Mouse (Mus musculus) embryo, embryonic 10 days (tissue): ENCODE measurements around the gene Anapc1.
A peak's percentile ranks its signal among the peaks of the same experiment; 100 is the strongest.
"Not testable (repeated sequence)": the region's sequence is repeated elsewhere in the genome, so short reads cannot be mapped to it uniquely, and the experiment has no call there.

Experiments used
- DNase-seq: peaks from one replicate; pipeline ENCODE4 v3.0.0-alpha.2; 2015; ENCODE audit warnings: low spot score

Gene Anapc1

DNA sequence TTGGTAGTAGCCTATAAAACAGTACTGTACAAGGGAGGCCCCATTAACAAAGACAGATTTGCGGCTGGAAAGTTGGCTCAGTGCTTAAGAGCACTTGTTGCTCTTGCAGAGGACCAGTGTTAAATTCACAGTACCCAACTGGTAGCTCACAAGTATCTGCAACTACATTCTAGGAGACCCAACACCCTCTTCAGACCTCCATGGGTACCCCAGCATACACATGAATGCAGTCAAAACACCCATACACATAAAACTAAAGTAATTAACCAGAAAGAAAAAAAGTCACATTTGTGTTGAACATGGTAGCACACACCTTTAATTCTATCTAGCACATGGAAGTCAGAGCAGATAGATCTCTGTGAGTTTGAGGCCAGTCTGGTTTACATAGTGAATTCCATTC is 9.9 kb upstream of the Anapc1 start:
- DNase-seq = no peak

DNA sequence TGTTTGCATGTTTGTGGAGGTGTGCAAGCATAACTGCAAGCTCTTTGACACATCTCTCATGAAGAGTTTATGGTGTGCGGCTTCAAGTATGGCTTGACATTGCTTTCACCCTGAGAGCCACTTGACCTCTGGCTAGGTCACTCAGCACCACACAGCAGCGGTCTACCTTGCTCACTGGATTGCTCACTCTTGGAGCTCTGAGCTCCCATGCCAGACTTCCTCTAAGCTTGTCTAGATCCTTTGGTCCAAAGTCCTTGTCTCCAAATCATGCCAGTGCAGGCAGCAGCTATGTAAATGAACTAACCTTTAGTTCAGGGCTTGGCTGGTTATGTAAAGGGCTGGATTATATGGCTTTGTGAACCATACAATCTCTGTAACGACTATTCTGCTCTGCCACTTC is 9.2 kb upstream of the Anapc1 start:
- no peak for DNase-seq

DNA sequence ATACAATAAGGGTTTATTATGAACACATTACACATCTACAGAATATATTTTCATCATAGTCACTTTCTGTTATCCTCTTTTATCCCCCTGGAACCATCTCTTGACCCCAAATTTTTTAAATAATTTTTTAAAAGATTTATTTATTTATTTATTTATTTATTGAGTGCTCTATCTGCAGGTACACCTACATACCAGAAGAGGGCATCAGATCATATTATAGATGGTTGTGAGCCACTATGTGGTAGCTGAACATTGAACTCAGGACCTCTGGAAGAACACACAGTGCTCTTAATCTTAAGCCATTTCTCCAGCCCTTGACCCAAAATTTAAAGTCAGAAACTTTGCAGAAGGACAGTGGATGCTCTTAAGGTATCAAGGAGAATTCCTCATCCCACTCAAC is 7.4 kb upstream of the Anapc1 start:
- DNase-seq = peak; percentile 23

DNA sequence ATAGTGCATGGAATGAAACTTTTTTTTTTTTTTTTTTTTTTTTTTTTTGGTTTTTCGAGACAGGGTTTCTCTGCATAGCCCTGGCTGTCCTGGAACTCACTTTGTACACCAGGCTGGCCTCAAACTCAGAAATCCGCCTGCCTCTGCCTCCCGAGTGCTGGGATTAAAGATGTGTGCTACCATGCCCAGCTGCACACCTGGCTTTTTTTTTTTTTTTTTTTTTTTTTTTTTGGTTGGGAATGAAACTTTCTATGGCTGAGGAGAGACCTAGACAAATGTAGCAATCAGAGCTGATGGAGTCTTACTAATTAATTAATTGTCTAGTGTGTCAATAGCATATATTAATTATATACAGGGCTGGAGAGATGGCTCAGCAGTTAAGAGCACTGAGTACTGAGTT is 6.6 kb upstream of the Anapc1 start:
- not testable (repeated sequence) for DNase-seq

DNA sequence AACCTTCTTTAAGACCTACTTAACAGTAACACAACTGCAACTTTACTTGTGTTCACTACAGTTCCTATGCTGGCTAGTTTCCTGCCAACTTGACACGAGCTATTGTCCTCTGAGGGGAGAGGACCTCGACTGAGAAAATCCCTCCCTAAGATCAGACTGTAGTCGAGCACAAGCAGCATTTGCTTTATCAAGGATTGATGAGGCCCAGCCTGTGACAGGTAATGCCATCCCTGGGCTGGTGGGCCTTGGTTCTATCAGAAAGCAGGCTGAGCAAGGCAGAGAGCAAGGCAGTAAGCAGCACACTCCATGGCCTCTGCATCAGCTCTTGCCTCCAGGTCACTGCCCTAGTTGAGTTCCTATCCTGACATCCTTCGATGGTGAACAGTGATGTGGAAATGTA is 6.0 kb upstream of the Anapc1 start:
- no peak for DNase-seq

DNA sequence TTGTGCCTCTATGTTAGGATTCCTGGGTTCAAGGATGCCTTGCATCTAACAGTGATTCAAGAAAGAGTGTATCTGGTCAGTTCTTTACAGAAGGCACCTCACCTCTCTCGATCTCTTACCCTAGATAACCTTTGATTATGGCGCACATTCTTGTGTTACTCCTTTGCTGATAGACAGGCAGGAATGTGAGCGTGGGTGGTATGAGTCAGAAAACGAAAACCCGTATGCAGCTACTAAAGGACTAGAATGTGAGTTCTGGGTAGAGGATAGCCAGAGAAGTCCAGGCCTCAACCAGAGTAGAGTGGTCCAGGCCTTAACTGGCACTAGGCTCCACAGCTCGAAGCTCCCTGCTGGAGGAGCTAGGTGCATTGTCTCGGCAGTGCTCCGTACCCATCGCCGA is 5.6 kb upstream of the Anapc1 start:
- DNase-seq = no peak

DNA sequence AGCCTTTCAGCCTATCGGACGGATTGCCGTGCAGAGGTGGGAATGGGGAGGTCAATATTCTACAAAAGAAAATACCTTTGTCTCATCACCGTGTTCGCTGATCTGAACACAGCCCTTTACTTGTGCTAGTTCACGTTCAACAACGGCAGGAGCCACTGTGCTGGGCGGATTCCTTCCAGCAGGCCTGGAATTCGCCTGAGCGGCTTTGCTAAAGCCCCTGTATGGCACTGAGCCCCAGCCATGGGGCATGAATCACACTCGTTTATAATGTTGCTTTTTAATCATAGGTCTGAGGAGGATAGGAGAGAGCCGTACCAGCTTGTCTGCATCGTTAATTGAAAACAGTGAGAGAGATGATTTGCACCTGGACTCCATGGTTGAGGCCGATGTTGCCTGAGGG is 5.1 kb upstream of the Anapc1 start:
- no peak for DNase-seq

DNA sequence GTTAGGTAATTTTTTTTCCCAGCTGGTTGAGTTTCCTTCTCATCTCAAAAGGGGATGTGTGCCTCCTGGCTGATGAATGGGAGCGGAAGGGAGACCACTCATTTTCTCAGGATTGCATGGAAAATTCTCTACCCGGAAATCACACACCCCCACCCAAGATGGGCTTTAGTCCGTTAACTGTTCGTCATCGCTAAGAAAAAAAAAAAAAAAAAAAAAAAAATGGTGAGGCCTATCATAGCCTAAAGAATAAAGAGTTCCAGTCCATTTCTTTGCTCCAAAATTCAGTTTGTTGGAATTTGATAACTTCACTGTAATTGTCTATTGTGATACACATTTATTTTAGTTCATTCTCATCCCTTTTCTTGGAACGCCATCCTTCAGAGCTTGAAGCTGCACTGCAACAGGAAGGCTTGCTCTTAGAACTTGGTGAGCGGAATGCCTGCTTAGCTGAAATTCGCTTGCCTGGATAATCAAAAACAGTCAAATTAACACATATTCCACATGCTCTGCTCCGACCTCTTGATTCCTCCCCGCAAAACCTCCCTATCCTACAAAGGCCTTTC is 448 bp upstream of the Anapc1 start:
- no peak for DNase-seq

DNA sequence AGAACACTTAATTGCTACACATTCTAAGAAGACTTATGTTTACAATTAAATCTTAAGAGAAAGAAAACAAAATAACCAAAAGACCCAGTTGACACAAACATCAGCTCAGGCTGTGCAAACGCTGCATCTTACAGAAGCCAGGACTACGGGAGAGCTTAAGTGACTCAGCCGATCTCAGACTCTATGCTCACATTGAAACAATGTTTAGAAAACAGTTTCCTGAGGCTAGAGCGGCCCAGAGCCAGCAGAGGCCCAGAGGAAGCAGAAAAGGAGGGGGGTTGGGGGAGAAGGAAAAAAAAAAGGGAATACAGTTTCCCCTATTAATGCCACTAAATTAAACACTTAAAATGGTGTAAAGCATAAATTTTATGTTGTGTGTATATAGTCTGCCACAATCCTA is 6.5 kb downstream of the Anapc1 start:
- no peak for DNase-seq

DNA sequence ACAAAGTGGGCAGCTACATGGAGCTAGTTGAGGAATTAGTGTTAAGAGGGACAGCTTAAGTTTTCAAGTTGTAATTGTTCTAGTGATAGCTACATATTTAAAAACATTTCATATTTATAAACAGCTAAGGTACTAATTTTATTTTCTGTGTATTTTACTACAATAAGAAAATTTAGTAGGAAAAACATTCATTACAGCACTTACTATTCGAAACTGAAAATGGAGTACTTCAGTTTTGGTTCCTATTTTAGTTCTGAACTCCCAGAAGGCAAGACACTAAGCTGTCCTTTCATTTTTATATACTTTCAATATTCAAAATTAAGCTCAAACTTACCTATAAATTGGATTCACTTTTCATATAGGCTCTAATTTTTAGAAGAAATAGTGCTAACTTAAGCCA is 66.6 kb downstream of the Anapc1 start:
- DNase-seq = no peak

DNA sequence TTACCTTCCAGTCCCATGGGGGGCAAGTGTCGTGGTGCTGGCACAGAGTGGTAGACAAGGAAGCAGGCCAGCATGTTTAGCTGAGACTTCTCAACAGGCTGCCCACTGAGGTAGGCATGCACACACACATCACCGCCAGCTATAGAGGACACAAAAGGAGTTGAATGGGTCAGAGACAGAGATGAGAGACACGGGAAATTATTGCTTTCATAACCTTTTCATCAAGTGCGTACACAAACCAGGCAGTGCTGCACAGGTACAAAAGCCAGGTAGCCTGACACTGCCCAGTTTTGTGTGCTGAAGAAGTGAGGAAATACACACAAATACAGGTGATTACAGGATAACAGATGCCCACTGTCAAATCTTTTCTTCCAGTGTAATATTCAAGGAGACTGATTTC is 71.8 kb downstream of the Anapc1 start:
- DNase-seq = no peak

DNA sequence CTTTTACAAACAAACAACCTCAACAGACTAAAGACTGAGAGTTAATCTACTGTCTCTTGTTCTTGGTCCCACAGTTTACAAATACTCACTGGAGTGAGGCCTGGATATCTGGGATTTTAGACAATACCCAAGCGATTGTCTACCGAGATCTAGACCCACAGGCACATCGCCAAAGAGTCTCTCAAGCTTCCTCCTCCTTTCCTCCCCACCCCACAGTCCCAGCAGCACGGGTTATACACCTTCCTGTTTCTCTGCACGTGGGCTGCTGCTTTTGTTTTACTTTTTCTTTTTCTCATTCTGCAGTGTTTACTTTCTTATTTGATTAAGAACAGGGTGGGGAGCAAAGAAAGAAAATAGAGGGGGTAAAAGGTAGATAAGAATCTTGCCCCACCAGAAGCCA is 73.8 kb downstream of the Anapc1 start:
- no peak for DNase-seq

DNA sequence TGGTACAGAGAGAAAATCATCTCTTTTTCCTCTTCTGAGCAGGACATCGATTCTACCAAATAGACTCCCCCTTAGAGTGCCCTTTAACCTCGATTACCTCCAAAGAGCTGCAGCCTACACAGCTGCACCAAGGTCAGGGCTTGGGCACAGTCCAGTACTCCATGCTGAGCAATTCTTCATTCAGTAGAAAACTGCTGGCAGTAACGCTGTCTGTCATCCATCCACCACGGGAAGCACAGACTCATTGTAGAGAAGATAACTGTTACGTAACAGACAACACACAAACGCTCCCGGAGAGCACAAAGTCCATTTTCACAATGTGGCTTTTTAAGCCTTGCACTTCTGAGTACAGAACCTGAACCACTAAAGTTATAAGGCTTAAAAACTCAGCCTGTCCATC is 74.9 kb downstream of the Anapc1 start:
- no peak for DNase-seq

DNA sequence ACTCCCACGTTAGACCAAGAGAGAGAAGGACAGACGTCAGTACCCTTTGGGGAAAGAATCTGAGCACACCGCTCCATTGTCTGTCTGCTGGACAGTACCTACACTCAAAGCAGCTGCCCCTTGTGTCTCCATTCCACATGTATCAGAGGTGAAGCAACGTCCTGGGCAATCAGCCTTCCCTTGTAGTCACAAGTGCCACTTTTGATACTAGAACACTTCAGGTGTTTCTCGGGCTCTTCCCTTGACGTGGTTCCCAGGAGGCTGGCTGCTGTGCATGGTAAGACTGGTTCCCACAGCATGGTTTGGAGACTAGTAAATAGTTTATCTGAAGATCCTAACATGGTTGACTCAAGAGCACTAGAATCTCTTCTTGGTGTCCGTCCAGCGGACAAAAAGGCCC is 76.0 kb downstream of the Anapc1 start:
- no peak for DNase-seq

DNA sequence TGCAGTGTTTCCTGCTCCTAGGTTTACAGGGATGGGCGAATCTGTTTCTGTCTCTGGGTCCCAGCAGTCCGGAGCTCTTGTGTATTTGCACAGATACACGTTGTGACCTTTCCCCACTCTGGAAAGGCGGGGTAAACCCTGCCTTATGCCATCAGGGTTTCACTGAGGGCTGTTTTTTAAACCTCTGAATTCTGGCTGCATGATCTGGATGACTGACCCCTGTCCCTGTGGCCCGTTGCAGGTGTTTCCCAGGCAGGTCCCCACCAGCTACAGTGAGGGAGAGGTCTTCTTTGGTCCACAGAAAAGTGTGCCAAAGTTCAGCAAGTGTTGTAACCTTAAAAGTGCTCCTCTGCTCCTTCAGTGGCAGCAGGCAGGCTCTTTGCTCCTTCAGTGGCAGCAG is 77.9 kb downstream of the Anapc1 start:
- DNase-seq = no peak

DNA sequence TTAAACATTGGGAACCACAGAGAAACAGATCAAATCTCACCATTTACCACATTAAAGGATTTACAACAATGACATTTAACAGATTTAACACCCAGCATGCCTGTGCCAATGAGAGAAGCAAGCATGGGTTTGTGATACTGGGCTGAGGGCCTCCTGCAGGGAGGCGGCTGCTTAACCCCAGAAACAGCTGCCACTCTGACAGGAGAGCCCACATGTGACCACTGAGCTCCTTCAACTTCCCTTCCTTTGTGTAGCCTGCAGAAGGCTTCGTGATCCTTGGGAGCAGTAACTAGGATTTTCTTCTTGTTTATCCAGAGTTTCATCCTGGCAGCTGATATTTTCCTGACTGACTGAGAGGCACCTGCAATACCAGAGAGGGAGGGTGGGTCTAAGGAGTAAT is 85.7 kb downstream of the Anapc1 start:
- DNase-seq = no peak

DNA sequence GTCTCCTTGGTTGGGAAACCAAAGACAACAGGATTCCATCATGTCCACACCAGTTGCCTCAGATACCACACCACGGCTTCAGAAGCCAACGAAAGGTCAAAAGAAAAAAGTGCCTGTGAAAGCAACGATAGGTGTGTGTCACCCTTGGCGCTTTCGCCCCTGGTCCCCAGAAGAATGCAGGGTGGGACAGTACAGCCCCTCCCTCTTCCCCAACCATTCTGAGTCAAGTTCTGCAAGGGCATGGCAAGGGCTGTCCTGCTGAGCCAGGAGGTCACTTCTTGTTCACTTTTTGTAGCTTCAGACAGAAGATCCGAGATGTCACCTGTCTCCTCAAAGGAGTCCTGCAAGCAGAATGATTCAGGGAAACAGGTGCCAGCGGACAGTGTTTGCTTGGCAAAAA is 94.9 kb downstream of the Anapc1 start:
- DNase-seq = no peak

DNA sequence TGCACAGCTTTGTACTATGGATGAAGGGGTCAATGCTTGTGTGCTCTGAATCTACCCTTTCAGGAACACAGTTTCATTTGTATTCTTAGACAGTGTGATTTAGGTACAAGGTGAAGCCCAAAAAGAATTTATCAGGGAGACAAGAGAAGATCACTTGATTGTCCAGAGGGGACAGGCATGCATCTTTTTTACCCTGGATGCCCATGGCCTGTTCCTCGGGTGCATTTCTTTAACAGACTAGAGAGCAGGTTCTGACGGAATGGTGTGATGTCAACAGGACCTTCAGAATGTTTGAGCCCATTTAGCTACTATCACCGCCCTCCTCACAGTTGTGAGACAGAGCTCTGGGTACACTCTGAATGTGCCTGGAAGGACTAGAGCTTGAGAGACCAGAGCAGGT is 96.3 kb downstream of the Anapc1 start, which contains the start of gene Spdye4c:
Gene Spdye4c, plus strand, starts transcription at position 301 of the 400 bp plus-strand sequence.
- DNase-seq = no peak

DNA sequence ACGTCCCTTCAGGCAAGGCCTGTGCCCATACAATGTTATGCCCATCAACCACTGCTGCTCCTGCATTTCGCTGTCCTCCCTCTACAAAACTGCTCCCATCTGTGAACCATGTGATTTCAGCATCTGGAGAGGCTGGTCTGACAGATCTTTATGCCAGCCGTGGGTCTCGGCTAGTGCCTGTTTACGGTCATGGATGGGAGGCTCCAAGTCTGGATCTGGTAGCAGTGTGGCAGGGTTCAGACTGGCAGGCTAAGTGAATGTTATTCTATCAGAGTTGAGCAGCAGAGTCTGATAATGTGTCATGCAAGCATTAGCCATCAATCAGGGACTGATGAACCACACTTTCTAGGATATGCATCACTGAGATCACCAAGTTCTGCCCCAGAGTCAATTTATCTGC is 104.3 kb downstream of the Anapc1 start:
- peak; percentile 11 for DNase-seq

DNA sequence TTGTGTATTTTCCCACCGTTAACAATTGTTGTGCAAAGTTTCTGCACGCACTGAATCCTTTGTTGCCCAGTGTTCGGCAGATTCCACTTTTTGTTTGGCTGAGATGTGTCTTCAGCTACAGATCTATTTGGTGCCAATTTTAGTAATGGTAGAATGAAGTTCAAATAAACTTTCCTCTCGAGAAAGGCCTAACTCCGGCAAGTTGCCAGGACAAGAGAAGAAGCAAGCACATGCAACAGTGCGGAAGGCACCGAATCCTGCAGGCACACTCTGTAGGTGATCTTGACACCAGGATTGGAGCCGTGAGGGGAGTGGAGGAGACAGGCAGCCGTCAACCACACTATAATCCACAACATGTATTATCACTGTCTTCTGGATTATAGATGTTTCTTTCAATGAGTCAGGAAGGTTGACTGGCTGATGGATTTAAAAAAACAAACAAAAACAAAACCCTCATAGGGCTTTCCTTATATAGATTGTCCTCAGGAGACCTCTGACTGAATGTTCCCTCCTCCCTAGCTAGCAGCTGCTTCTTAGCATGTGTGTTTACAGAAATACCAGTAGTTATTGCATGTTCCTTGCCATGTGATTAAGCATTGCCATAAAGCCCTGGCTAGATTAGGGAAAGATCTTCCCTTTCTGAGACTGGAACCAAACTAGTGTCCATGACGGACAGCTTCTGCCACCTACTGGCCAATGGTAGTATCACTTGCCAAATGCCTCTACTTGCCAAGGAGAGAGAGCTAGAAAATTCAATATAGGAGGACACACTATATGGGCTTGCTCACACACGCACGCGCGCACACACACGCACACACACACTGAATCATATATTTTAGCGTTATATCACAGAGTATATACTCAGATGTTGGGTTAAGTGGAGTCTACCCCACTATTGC is 114.2 kb downstream of the Anapc1 start:
- peak; percentile 94 for DNase-seq

DNA sequence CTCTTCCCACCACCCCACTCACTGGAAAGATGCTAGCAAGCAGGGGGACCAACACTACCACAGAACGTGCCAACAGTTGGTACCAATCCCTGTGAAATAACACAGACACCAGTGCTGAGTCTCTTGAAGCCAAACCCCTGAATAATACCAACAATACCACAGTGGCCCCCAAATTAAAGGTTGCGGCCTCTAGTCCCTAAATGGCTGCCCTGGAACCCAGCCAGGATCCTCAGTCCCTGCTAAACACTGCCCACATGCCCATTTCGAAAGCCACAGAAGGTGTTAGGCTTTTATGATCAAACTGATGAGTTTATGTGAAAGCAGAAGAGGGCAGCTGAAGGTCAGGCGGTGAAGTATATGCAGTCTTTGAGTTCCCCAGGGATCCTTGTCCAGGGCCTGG is 116.2 kb downstream of the Anapc1 start:
- no peak for DNase-seq

DNA sequence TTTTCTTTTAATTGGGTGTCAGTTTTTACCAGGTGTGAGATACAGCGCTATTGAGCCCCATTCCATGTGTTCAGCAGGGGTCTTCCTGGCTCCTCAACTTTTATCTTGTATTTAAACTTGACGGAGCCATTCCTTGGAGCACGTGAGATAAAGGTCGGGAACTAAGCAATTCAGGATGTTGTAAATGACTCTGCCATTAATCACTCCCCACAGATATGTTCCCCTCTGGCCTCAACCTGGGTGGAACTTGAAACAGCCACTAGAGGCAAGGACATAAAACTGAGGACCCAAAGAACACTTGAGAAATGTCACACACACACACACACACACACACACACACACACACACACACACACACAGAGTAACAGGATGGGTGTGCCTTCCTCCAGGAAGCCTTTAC is 118.7 kb downstream of the Anapc1 start:
- no peak for DNase-seq

DNA sequence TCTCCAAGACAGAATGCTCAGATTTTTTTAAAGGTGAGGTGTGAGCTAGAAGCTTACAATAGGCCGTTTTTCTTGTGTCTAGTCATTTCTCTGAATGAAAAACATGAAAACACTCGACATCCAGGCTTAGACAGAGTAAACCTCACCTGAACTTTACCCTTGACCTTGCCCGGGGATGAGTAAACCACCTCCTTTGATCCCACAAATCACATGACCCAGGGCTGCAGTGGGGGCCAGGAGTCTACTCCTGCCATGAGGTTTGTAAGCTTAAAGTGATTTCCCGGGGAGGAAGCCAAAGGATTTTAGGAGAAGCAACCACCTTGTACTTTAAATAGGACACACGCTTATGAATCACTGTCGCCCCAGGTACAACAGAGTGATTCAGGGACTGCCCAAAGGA is 119.2 kb downstream of the Anapc1 start:
- DNase-seq = no peak
